Mouse (Mus musculus) kidney, postnatal 0 days (tissue): ENCODE measurements at regions not wholly inside any gene's neighbourhood (a gene's known extent, or its start where the extent isn't known, plus 50 kb on each side); places are given as distances from the start of the nearest gene placed in this dataset.

ENCODE experiments used
- ATAC-seq: fragments of 200-750 bp; cut with Nextera tagmentation; replicated peaks from 2 replicates; pipeline ENCODE4 v1.8.0; 2017; ENCODE audit warnings: low read depth, moderate number of reproducible peaks, moderate TSS enrichment, moderate library complexity; ENCODE audit not compliant: low FRiP score
- DNase-seq: peaks from one replicate; pipeline ENCODE4 v3.0.0-alpha.2; 2016; ENCODE audit warnings: low spot score
- H3K27ac ChIP-seq: fragments of 300-500 bp; sonication (generic); 2 replicates; pipeline ENCODE4 v1.5.1; 2014; ENCODE audit warnings: mild to moderate bottlenecking
- H3K27me3 ChIP-seq: fragments of 300-500 bp; sonication (generic); 2 replicates; pipeline ENCODE4 v1.6.1; 2014; ENCODE audit warnings: low read length, mixed read lengths; ENCODE audit not compliant: insufficient read depth
- H3K36me3 ChIP-seq: fragments of 300-500 bp; sonication (generic); 2 replicates; pipeline ENCODE4 v1.6.1; 2014; ENCODE audit warnings: low read length, mixed read lengths; ENCODE audit not compliant: insufficient read depth
- H3K4me1 ChIP-seq: fragments of 300-500 bp; sonication (generic); replicated peaks from 2 replicates; pipeline ENCODE4 v1.6.1; 2014; ENCODE audit warnings: antibody characterized with exemption, low read length, mixed read lengths; ENCODE audit not compliant: insufficient read depth
- H3K4me2 ChIP-seq: fragments of 300-500 bp; sonication (generic); 2 replicates; pipeline ENCODE4 v1.6.1; 2014; ENCODE audit warnings: mild to moderate bottlenecking, low read length, moderate library complexity, mixed read lengths
- H3K4me3 ChIP-seq: fragments of 300-500 bp; sonication (generic); replicated peaks from 2 replicates; pipeline ENCODE4 v1.5.1; 2014; ENCODE audit warnings: low read depth, low read length
- H3K9ac ChIP-seq: fragments of 300-500 bp; sonication (generic); 2 replicates; pipeline ENCODE4 v1.6.1; 2014; ENCODE audit warnings: low read depth, low read length
- H3K9me3 ChIP-seq: fragments of 300-500 bp; sonication (generic); replicated peaks from 2 replicates; pipeline ENCODE4 v1.6.1; 2016; ENCODE audit warnings: low read length, inconsistent platforms, mixed read lengths
- CTCF ChIP-seq: IDR thresholded peaks from 2 replicates; pipeline ENCODE4 v1.5.1; 2016; ENCODE audit warnings: antibody characterized with exemption, low read depth, mild to moderate bottlenecking, moderate library complexity
- WGBS: fragments of 180-500 bp; shearing (Covaris S2); extraction: QIAGEN DNeasy Blood & Tissue Kit; methylation state at CpG from one replicate; pipeline ENCODE4 v1.1.7; 2014; 5-methylcytosine and 5-hydroxymethylcytosine counted together

DNA sequence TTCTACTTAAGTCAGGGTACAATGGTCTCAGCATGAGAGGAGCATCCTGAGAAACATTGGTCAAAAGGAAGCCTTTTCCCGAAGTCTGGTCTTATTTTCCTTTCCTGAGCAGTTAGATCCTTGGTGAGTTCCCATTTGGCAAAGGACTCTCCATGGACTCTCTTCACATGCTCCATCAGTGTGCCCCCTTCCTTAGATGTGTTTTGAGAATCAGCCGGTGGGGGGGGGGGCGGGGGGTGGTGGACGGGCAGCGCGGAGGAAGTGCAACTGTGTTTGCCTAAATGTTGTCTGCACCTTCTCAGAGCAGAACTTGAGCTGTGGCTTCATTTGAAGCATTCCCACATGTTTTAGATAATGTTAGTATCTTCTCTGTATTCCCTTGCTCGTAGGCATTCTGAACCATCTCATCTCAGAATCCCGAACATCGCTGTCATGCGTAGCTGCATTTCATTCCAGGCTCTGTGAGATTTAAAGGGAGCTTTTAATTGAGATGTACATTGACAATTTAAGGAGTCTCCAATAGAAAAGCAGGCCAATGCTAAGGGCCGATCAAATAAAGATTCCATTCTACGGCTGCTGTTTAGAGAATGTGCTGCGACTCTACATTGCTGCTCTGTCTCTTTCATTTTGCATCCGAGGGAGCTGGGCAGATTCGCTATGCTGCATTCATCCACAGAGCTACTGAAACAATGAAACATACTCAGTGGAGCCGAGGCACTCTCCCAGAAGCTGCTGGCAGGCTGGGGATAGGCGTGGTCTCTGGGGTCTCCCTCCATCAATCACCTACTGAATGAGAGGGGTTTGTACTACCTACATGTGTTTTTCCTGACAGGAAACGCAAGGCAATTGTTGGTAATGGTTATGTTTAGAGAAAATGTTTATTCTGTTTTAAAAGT lies 92.9 kb downstream of the Pax1 start:
- 69% methylated on average over 18 of the region's 18 CpGs for WGBS

More for the DNA sequence above, 92.9 kb downstream of the Pax1 start:
- H3K9ac ChIP-seq, result no peak overlapping the region
- H3K9me3 ChIP-seq, result no peaks in the 10 kb centered on the region
- H3K4me2 ChIP-seq, result no peak overlapping the region
- DNase-seq (no peak), ATAC-seq (no peak)
- no peaks in the 10 kb centered on the region for H3K36me3 ChIP-seq
- H3K4me3 ChIP-seq, result no peak overlapping the region
- no peak overlapping the region for H3K27ac ChIP-seq
- no peaks in the 10 kb centered on the region for H3K4me1 ChIP-seq
- H3K27me3 ChIP-seq, result no peaks in the 10 kb centered on the region
- no peak for TF ChIP-seq CTCF
